Mouse (Mus musculus) spleen, adult 12 weeks (tissue): ENCODE results near the gene Arrb1.
A peak's percentile ranks its signal among the peaks of the same experiment; 100 is the strongest.

Experiments
- DNase-seq: peaks from one replicate; pipeline ENCODE4 v3.0.0; 2022; ENCODE audit warnings: low spot score

Gene Arrb1

GRCm38 (mm10) chr7:99633966-99634665, 98.8 kb downstream of the Arrb1 start:
- DNase-seq = no peak

GRCm38 (mm10) chr7:99641245-99641644, 106.0 kb downstream of the Arrb1 start:
- DNase-seq = no peak

- DNase-seq = peak; percentile 29
Observed at GRCm38 (mm10) chr7:99642078-99642477, 106.8 kb downstream of the Arrb1 start.

GRCm38 (mm10) chr7:99644701-99645100, 109.4 kb downstream of the Arrb1 start:
- DNase-seq = no peak

GRCm38 (mm10) chr7:99648623-99649022, 113.4 kb downstream of the Arrb1 start:
- DNase-seq = no peak

GRCm38 (mm10) chr7:99649585-99649984, 114.3 kb downstream of the Arrb1 start:
- DNase-seq = no peak

- no peak for DNase-seq
Observed at GRCm38 (mm10) chr7:99654244-99654643, 119.0 kb downstream of the Arrb1 start.
